Mouse (Mus musculus) stomach, embryonic 14.5 days (tissue): ENCODE results near the gene Lin7b. TPM values are rescaled to one million over a fixed set of nuclear protein-coding genes. Genes with fewer than 3 reads are reported as not detected.

ENCODE experiments used
- ATAC-seq: fragments of 200-750 bp; cut with Nextera tagmentation; 2 replicates; pipeline ENCODE4 v1.8.0; 2017; ENCODE audit warnings: low read depth, moderate TSS enrichment; ENCODE audit not compliant: insufficient number of reproducible peaks, insufficient read depth, low FRiP score
- H3K27ac ChIP-seq: fragments of 300-500 bp; sonication (generic); 2 replicates; pipeline ENCODE4 v1.5.1; 2014; ENCODE audit warnings: mild to moderate bottlenecking, low read length, moderate library complexity, mixed read lengths
- H3K27me3 ChIP-seq: fragments of 300-500 bp; sonication (generic); 2 replicates; pipeline ENCODE4 v1.6.1; 2014; ENCODE audit warnings: low read length, control low read depth, mixed read lengths; ENCODE audit not compliant: control insufficient read depth, insufficient read depth
- H3K36me3 ChIP-seq: fragments of 300-500 bp; sonication (generic); 2 replicates; pipeline ENCODE4 v1.6.1; 2014; ENCODE audit warnings: mild to moderate bottlenecking, control low read depth, low read length, moderate library complexity, mixed read lengths; ENCODE audit not compliant: control insufficient read depth, insufficient read depth
- H3K4me1 ChIP-seq: fragments of 300-500 bp; sonication (generic); 2 replicates; pipeline ENCODE4 v1.6.1; 2014; ENCODE audit warnings: low read length, control low read depth, mixed read lengths; ENCODE audit not compliant: control insufficient read depth, insufficient read depth
- H3K4me2 ChIP-seq: fragments of 300-500 bp; sonication (generic); replicated peaks from 2 replicates; pipeline ENCODE4 v1.6.1; 2014; ENCODE audit warnings: low read depth, low read length, control low read depth
- H3K4me3 ChIP-seq: fragments of 300-500 bp; sonication (generic); 2 replicates; pipeline ENCODE4 v1.5.1; 2014; ENCODE audit warnings: low read depth, low read length, control low read depth
- H3K9ac ChIP-seq: fragments of 300-500 bp; sonication (generic); replicated peaks from 2 replicates; pipeline ENCODE4 v1.6.1; 2014; ENCODE audit warnings: low read depth, mild to moderate bottlenecking, control low read depth, low read length, moderate library complexity, mixed read lengths
- H3K9me3 ChIP-seq: fragments of 300-500 bp; sonication (generic); 2 replicates; pipeline ENCODE4 v1.6.1; 2016; ENCODE audit warnings: low read depth, low read length, control low read depth; ENCODE audit not compliant: control insufficient read depth
- WGBS: fragments of 180-500 bp; shearing (Covaris S2); extraction: QIAGEN DNeasy Blood & Tissue Kit; methylation state at CpG from one replicate; pipeline ENCODE4 v1.1.7; 2014; 5-methylcytosine and 5-hydroxymethylcytosine counted together
- polyA plus RNA-seq: library from polyadenylated mRNA; unstranded; fragments of >200 nt; fragmentation: Nextera tagmentation; extraction: Ambion mirVana; gene quantifications from 2 replicates; pipeline ENCODE4 v1.2.1, GENCODE M21; 2014

The Lin7b gene
- polyA plus RNA-seq, 1 experiment from 2014 or later = 4.2 TPM

- Histone ChIP-seq H3K27me3 (peaks cover 46% of the 10 kb centered on the region), H3K9ac (no peak overlapping the region), H3K4me3 (no peak overlapping the region), H3K4me1 (peaks cover 8% of the 10 kb centered on the region; the same call in 1 of the 2 replicates), H3K36me3 (no peaks in the 10 kb centered on the region), H3K9me3 (no peaks in the 10 kb centered on the region), H3K27ac (no peak overlapping the region), H3K4me2 (no peak overlapping the region)
- 85% methylated on average over 8 of the region's 8 CpGs for WGBS
- ATAC-seq = no peak
Measured at GRCm38 (mm10) chr7:45409497-45410163, 39.2 kb upstream of the Lin7b start.

GRCm38 (mm10) chr7:45408949-45409348, 38.6 kb upstream of the Lin7b start:
- no peak overlapping the region for H3K27ac ChIP-seq
- H3K4me2 ChIP-seq = no peak overlapping the region
- H3K4me1 ChIP-seq = peaks cover 3% of the 10 kb centered on the region; the same call in 1 of the 2 replicates
- WGBS = 88% methylated on average over 17 of the region's 17 CpGs
- H3K4me3 ChIP-seq = no peak overlapping the region
- H3K9ac ChIP-seq = no peak overlapping the region
- ATAC-seq = no peak
- H3K27me3 ChIP-seq = peaks cover 40% of the 10 kb centered on the region
- no peaks in the 10 kb centered on the region for H3K9me3 ChIP-seq
- no peaks in the 10 kb centered on the region for H3K36me3 ChIP-seq

GRCm38 (mm10) chr7:45408351-45408750, 38.0 kb upstream of the Lin7b start:
- no peak for ATAC-seq
- Histone ChIP-seq H3K9ac (no peak overlapping the region), H3K27ac (no peak overlapping the region), H3K4me2 (no peak overlapping the region), H3K4me1 (no peaks in the 10 kb centered on the region), H3K9me3 (no peaks in the 10 kb centered on the region), H3K4me3 (no peak overlapping the region), H3K36me3 (no peaks in the 10 kb centered on the region), H3K27me3 (peaks cover 39% of the 10 kb centered on the region)
- 69% methylated on average over 7 of the region's 7 CpGs for WGBS

GRCm38 (mm10) chr7:45407836-45408235, 37.5 kb upstream of the Lin7b start:
- Histone ChIP-seq H3K36me3 (no peaks in the 10 kb centered on the region), H3K27me3 (peaks cover 39% of the 10 kb centered on the region), H3K4me3 (no peak overlapping the region), H3K4me2 (no peak overlapping the region), H3K27ac (no peak overlapping the region), H3K9me3 (no peaks in the 10 kb centered on the region), H3K9ac (no peak overlapping the region), H3K4me1 (no peaks in the 10 kb centered on the region)
- 72% methylated on average over 10 of the region's 10 CpGs for WGBS
- ATAC-seq = no peak

- no peak overlapping the region for H3K9ac ChIP-seq
- peak overlapping the region; percentile 64 for H3K4me2 ChIP-seq
- H3K36me3 ChIP-seq = no peaks in the 10 kb centered on the region
- no peaks in the 10 kb centered on the region for H3K4me1 ChIP-seq
- peaks cover 36% of the 10 kb centered on the region for H3K27me3 ChIP-seq
- no peak for ATAC-seq
- under 1% methylated on average over 101 of the region's 114 CpGs for WGBS
- H3K4me3 ChIP-seq = peak overlapping the region; percentile 36
- H3K27ac ChIP-seq = no peak overlapping the region
- no peaks in the 10 kb centered on the region for H3K9me3 ChIP-seq
Measured at GRCm38 (mm10) chr7:45406157-45407156, 36.1 kb upstream of the Lin7b start.

GRCm38 (mm10) chr7:45405091-45406075, 35.0 kb upstream of the Lin7b start, which contains the start of gene Kcna7:
Gene Kcna7 (plus strand): TSS chr7:45405653.
- H3K27ac ChIP-seq = no peak within 1 kb of the TSS
- ATAC-seq = no peak
- peak within 1 kb of the TSS; percentile 36 for H3K4me3 ChIP-seq
- no peak within 1 kb of the TSS for H3K9ac ChIP-seq
- no peaks in the 10 kb centered on the region for H3K9me3 ChIP-seq
- peaks cover 35% of the 10 kb centered on the region for H3K27me3 ChIP-seq
- H3K4me1 ChIP-seq = no peaks in the 10 kb centered on the region
- H3K36me3 ChIP-seq = no peaks in the 10 kb centered on the region
- peak within 1 kb of the TSS; percentile 64 for H3K4me2 ChIP-seq
- WGBS = 11% methylated on average over 28 of the region's 28 CpGs

GRCm38 (mm10) chr7:45403532-45404261, 33.3 kb upstream of the Lin7b start:
- H3K27me3 ChIP-seq = peaks cover 33% of the 10 kb centered on the region
- no peaks in the 10 kb centered on the region for H3K9me3 ChIP-seq
- WGBS = 44% methylated on average over 6 of the region's 6 CpGs
- no peak overlapping the region for H3K27ac ChIP-seq
- ATAC-seq = no peak
- H3K4me3 ChIP-seq = no peak overlapping the region
- H3K9ac ChIP-seq = no peak overlapping the region
- H3K4me2 ChIP-seq = no peak overlapping the region
- H3K36me3 ChIP-seq = no peaks in the 10 kb centered on the region
- no peaks in the 10 kb centered on the region for H3K4me1 ChIP-seq
